Mouse (Mus musculus) induced T-regulatory cell, adult 2 months (primary cell): ENCODE measurements at regions not wholly inside any gene's neighbourhood (a gene's known extent, or its start where the extent isn't known, plus 50 kb on each side); places are given as distances from the start of the nearest gene placed in this dataset.

Experiments
- DNase-seq: peaks from one replicate; pipeline ENCODE4 v3.0.0-alpha.2; 2012; ENCODE audit warnings: low read depth

DNA sequence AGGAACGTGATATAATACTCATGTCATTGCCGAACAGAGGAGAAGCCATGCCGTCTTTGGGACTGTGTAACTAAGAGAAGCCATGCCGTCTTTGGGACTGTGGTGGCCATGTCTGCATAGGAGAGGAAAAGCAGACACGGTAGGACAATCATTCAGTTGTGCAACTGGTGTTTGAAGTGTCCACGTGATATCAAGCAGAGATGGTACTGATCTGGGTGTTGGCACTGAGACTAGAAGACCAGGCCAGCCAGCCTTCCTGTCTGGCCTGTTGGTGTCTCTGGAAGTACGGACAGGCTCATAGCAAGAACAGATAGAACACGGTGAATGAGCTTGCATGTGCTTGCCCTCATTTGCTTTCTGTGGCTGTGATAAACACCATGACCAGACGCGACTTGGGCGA lies 175.7 kb downstream of the Slc38a4 start:
- no peak for DNase-seq

DNA sequence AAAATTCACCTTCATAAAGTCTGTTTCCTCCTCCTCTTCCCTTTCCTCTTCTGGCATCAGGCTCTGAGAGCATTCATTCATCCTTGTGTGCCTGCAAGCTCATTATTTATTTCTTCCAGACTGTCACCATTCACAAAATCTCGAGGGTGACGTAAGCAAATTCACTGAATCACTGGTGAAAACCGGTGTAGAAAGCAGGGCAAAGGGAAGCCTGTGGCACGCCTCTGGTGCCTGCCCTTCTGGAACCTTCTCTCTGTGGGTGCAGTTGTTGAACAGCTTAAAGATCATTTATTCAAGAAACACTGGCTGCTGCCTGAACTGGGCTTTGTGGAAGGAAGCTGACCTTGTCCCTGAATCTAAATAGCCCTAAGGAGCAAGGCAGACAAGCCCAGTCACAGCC lies 177.0 kb downstream of the Slc38a4 start:
- DNase-seq = no peak

- DNase-seq = no peak
Observed at GRCm38 (mm10) chr15:96877931-96878330, 177.8 kb downstream of the Slc38a4 start.

- DNase-seq = no peak
Observed at GRCm38 (mm10) chr15:96877271-96877670, 177.7 kb upstream of the Slc38a2 start.

- DNase-seq = no peak
Observed at GRCm38 (mm10) chr15:96874145-96874544, 174.6 kb upstream of the Slc38a2 start.

DNA sequence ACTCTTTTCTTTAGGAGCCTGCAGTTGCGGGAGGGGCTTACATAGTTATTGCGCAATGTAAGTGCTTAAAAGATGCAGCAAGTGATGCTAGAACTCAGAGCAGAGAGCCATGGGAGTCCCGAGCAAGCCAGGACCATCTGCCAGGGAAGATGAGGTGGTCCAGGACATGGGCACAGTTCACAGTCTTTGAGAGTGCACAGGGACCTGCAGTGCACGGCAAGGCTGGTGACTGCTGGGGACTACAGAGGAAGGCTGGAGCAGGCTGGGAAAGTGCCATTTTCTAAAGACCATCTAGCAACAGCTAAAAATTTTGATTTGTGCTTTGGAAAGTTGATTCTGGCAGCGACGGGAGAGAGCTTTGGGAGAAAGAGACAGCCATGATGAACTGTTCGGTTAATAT lies 174.0 kb upstream of the Slc38a2 start:
- no peak for DNase-seq

GRCm38 (mm10) chr15:96873126-96873525 lies 173.6 kb upstream of the Slc38a2 start:
- DNase-seq = no peak

DNA sequence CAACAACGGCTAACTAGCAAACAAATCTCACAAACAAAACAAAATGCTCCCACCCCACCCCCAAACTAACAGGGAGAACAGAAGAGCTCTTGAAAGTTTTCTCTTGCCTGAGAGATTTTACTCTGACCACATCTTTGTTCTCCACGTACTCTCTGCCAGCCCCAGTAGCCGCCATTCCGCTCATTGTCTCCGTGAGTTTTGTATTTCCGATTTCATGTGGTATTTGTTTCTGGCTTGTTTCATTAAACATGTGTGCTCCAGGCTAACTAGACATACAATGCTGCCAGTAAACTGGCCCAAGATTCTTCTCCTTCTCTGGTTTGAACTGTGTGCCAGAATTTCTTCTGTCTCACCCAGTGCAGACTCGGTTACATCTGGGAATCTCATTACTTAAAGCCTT lies 168.2 kb upstream of the Slc38a2 start:
- DNase-seq = no peak

- no peak for DNase-seq
Observed at GRCm38 (mm10) chr15:96865932-96866331, 166.4 kb upstream of the Slc38a2 start.

- no peak for DNase-seq
Observed at GRCm38 (mm10) chr15:96857709-96858108, 158.2 kb upstream of the Slc38a2 start.

DNA sequence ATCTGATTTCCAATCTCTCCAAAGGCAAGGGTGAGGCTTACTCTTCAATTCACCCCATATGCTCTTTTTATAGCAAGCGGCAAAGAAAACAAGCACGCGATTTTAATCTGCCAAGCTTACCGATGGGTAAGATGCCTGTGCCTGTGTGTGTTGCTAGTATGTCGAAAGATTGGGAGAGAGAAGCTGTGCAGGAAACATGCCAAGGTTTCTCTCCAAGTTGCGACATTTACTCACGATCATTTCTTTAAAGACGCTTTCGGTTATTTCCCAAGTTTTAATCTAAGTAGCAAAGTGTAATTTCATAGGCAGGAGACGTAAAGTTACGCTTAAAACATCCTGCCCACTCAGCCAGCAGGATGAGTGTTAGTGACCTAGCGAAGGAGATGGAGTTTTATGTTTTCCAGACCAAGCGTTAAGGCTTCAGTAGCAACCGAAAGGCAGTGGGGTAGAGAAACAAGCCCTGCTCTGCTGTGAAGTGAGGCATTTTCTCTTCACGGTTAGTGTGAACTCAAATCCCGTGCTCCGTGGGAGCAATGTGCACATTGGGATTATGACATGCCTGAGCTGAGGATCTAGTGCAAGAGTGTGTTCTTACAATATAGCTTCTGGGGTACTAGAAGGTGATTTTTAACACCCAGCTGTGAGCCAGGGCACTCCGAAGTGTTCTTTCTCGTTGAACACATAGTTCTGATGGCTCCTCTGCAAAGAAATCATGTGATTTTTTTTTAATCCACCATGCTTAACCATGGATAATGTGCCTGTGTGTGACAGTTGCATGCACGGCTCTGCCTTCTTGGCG lies 152.6 kb upstream of the Slc38a2 start:
- no peak for DNase-seq

- DNase-seq = peak; percentile 54
Observed at GRCm38 (mm10) chr15:96848150-96848549, 148.6 kb upstream of the Slc38a2 start.

GRCm38 (mm10) chr15:96845221-96845620 lies 145.7 kb upstream of the Slc38a2 start:
- no peak for DNase-seq

- DNase-seq = no peak
Observed at GRCm38 (mm10) chr15:96844290-96844689, 144.8 kb upstream of the Slc38a2 start.

DNA sequence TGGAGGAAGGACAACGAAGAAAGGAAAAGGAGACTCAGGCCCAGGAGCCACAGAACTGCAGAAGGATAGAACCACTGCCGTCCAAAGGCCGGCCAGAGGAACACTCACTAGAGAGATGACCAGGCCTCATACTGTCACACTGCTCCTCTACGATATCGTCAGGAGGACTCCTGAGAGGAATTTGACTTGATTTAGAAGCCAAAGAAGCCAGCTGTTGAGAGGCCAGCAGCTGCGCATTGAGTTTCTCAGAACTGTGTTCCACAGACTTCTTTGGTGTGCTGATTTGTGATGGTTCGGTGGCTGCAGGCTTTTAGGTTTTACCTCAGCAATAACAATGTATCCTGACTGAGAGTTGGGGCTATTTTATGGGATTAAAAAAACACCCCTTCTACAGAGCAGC lies 144.1 kb upstream of the Slc38a2 start:
- DNase-seq = no peak

DNA sequence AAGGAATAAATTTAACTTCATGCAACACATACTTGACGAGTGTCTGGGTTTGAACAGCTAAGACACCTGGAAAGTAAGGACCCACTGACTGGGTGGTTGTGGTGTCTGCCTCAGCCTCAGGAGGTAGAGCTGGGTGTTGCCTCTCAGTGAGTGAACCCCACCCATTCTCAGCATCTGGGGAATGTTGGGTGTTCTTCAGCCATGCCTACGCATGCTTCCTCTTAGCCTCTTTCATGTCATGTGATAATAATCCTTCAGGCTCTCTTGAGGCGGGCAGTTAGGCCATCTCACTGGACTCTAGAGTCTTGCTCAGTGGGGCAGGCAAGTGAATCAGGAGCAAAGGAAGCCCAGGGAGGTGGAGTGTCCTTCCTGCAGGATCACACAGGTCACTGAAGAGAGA lies 143.4 kb upstream of the Slc38a2 start:
- DNase-seq = no peak

DNA sequence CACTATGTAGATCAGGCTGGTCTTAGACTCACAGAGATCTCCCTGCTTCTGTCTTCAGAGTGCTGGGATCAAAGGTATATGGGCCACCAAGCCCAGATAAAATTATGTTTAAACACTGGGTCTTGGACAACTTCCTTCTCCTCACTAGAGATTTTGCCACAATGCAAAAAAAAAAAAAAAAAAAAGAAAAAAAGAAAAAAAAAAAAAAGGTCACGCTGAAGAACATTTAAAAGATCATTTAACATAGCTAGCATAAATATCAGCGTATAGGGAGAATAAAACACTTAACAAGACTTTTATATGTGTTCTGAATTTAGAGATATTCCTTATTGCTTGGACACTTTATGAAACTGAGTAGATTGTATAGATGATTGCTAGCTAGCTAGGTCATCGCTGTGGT lies 137.1 kb upstream of the Slc38a2 start:
- no peak for DNase-seq

GRCm38 (mm10) chr15:96834862-96835261 lies 135.3 kb upstream of the Slc38a2 start:
- DNase-seq = no peak

GRCm38 (mm10) chr15:96834162-96834843 lies 134.8 kb upstream of the Slc38a2 start:
- DNase-seq = no peak

- no peak for DNase-seq
Observed at GRCm38 (mm10) chr15:96832389-96832788, 132.9 kb upstream of the Slc38a2 start.

DNA sequence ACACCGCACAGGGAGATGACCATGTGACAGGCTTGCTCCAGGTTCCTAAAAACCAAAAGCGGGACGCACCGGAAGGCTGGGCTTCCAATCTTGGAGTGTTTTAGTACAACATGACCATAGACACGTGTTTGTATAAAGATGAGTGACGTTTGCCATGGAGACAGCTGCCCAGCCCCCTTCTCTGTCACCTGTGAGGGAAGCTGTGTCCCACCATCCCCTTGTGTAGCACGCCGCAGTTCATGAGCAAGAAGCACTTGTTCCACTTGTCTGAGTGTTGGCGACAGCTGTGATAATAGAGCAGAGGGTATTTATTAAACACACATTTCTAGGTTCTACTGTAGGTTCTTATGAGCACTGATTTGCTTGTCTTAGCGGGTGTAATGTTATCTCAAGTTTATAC lies 131.7 kb upstream of the Slc38a2 start:
- no peak for DNase-seq

- no peak for DNase-seq
Observed at GRCm38 (mm10) chr15:96830578-96830977, 131.0 kb upstream of the Slc38a2 start.

DNA sequence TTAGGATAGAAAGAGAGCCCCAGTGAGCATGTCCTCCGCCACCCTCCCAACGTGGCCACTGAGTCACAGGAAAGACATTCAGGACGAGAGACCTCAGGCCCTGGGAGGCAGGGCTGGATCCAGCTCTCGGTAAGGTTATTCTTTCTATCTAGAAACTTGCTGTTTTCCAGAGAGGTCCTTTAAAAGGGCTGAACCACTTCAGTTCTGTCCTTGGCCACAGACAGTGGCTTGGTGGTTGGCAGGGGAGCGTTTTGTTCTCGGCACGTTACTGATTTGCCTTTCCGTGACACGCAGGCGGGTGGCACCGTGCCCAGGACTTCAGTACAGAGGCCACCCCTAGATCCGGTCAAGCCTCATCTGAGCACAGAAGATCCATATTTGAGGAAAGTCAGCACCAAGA lies 130.4 kb upstream of the Slc38a2 start:
- no peak for DNase-seq

- no peak for DNase-seq
Observed at GRCm38 (mm10) chr15:96828681-96829080, 129.2 kb upstream of the Slc38a2 start.
